Comparison of ENCODE assay signal across 26 mouse cellular contexts in the genomic region with DNA sequence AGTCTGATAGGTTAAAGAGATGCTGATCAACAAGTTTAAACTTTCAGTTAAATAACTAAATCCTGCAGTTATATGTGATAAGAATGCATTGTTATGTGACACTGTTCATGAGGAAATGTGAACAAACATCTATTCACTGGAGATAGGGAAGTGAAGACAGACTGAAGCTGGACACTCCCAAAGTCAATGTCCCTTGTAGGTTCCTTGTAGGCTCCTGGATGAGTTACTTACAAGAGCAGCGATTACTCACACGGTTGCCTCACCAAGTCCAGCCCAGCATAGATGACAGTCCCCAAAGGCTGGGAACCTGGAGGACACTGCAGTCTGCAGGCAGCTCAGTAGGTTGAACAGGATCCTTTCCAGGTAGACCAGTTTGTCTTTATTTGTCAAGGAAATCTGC.
"Had no signal": no experiment of that assay in that cellular context is flagged by ENCODE, and none has a peak within 500 bp of the region (broad histone marks: within the 10 kb centered on the region; RNA-seq: fewer than 3 reads in every experiment).

No protein-coding gene starts in this region.

- H3K27ac ChIP-seq: heart, embryonic 10.5 days; hindbrain, embryonic 10.5 days; hindbrain, embryonic 13.5 days; hindbrain, embryonic 15.5 days; hindbrain, postnatal 0 days; kidney, embryonic 15.5 days; kidney, postnatal 0 days; layer of hippocampus, adult 2 months; left cerebral cortex, adult 2 months; limb, embryonic 10.5 days; limb, embryonic 12.5 days; liver, embryonic 13.5 days had no signal

- H3K4me1 ChIP-seq: heart, embryonic 10.5 days; heart, embryonic 12.5 days; hindbrain, embryonic 10.5 days; hindbrain, embryonic 13.5 days; hindbrain, embryonic 15.5 days; kidney, embryonic 15.5 days; limb, embryonic 10.5 days; limb, embryonic 12.5 days; liver, embryonic 13.5 days had no signal

- H3K4me2 ChIP-seq: heart, embryonic 12.5 days; hindbrain, embryonic 13.5 days; hindbrain, embryonic 15.5 days; kidney, embryonic 15.5 days; limb, embryonic 12.5 days; liver, embryonic 11.5 days; liver, embryonic 13.5 days had no signal

- DNase-seq: gastrocnemius, postnatal 14 days; gastrocnemius, postnatal 36 days; heart, adult 18-20 months; heart, postnatal 10 days; heart, postnatal 4 days; kidney, adult 11 months; kidney, adult 2 months; kidney, adult 9 months; kidney, postnatal 14 days; kidney, postnatal 4 days; liver; liver, embryonic 13.5 days had no signal

- H3K9ac ChIP-seq: heart, embryonic 12.5 days; hindbrain, embryonic 13.5 days; hindbrain, embryonic 15.5 days; kidney, embryonic 15.5 days; limb, embryonic 12.5 days; liver, embryonic 13.5 days had no signal

- H3K9me3 ChIP-seq: heart, embryonic 10.5 days; heart, embryonic 12.5 days; hindbrain, embryonic 10.5 days; hindbrain, embryonic 13.5 days; hindbrain, embryonic 15.5 days; kidney, embryonic 15.5 days; limb, embryonic 10.5 days; limb, embryonic 12.5 days; liver, embryonic 13.5 days had no signal

- ATAC-seq: hindbrain, postnatal 0 days; intestine, embryonic 16.5 days had no signal

- H3K36me3 ChIP-seq: hindbrain, embryonic 10.5 days; hindbrain, embryonic 13.5 days; hindbrain, embryonic 15.5 days; kidney, embryonic 15.5 days; limb, embryonic 10.5 days; limb, embryonic 12.5 days; liver, embryonic 13.5 days had no signal

- H3K4me3 ChIP-seq: heart, embryonic 10.5 days; heart, embryonic 12.5 days; hindbrain, embryonic 10.5 days; hindbrain, embryonic 13.5 days; hindbrain, embryonic 15.5 days; kidney, embryonic 15.5 days; layer of hippocampus, adult 2 months; left cerebral cortex, adult 2 months; limb, embryonic 10.5 days; limb, embryonic 12.5 days; liver, embryonic 13.5 days had no signal

- H3K27me3 ChIP-seq: heart, embryonic 12.5 days; hindbrain, embryonic 13.5 days; hindbrain, embryonic 15.5 days; kidney, embryonic 15.5 days; limb, embryonic 12.5 days; liver, embryonic 13.5 days had no signal
